Mouse (Mus musculus): Measurements from ENCODE around the gene Epha2. TPM values are rescaled to one million over a fixed set of nuclear protein-coding genes. Genes with fewer than 3 reads are reported as not detected.
A peak's percentile ranks its signal among the peaks of the same experiment; 100 is the strongest.

The Epha2 gene
- polyA plus RNA-seq, 1 experiment from 2014 or later, result 1.7 TPM

DNA sequence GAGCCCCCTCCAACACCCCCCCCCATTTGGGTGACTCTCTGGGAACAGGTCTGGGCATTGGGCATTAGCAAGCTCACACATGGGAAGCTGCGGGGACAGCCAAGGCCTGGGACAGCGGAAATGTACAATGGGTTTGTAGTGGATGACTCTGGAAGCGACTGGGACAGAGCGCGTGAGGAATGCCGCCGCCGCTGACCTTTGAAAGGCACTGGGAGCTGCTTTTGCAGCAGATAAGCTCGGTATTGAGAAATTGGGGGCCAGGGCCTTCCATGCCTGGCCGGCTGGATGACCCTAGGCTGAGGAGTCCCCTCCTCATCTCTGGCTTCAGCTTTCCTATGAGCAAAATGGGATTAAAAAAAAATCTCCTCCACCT is 8.7 kb downstream of the Epha2 start:
- no peak overlapping the region for H3K4me2 ChIP-seq
- peaks cover 60% of the 10 kb centered on the region for H3K4me1 ChIP-seq (replicated peaks)
- H3K27me3 ChIP-seq, result no peaks in the 10 kb centered on the region
- ATAC-seq (ENCODE audit: low read depth), result no peak
- H3K36me3 ChIP-seq, result no peaks in the 10 kb centered on the region
- no peak overlapping the region for H3K4me3 ChIP-seq
- no peak overlapping the region for H3K27ac ChIP-seq (replicated peaks)
- H3K9ac ChIP-seq, result no peak overlapping the region
- 43% methylated on average over 10 of the region's 10 CpGs for WGBS
- no peaks in the 10 kb centered on the region for H3K9me3 ChIP-seq

DNA sequence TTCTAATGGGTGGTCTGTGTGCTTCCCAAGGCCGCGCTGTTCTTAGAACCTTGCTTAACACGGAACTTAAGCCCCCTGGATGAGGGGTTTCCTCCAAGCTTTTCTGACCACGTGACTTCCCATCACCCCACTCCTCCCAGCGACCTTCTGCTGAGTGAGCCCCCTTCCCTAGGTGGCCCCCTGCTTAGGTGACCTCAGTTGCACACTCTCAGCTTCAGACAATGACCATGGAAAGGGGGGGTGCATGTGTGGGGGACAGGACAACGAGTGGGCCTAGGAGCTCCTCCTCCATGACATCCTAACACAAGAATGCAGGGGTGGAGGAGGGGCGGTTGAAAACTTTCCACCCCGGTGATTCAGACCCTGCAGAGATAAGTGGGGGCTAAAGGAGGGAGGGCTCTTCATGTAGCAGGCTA is 9.2 kb downstream of the Epha2 start:
- Histone ChIP-seq H3K4me2 (no peak overlapping the region), H3K27me3 (no peaks in the 10 kb centered on the region), H3K4me1 (replicated peaks) (peaks cover 58% of the 10 kb centered on the region), H3K36me3 (no peaks in the 10 kb centered on the region), H3K27ac (replicated peaks) (no peak overlapping the region), H3K4me3 (no peak overlapping the region), H3K9ac (no peak overlapping the region), H3K9me3 (no peaks in the 10 kb centered on the region)
- WGBS, result 27% methylated on average over 8 of the region's 8 CpGs
- no peak for ATAC-seq (ENCODE audit: low read depth)

DNA sequence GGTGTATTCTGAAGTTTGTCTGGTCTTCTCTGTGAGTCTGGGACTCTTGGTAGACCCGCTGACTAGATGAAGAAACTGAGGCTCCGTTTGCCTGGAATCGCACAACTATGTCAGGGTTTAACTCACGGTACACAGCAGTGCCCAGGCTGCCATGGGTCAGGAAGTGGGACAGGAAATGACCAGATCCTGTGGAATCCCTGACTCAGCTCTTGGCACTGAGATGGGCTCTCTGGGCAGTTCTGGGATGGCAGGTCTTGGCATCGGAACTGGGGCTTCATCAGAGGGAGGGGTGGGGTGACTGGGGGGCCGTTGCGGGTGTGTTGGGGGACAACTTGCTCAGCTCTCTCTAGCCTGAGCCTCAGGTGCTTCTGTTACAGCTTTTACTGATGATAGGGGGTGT is 10.0 kb downstream of the Epha2 start:
- 80% methylated on average over 7 of the region's 7 CpGs for WGBS
- Histone ChIP-seq H3K27ac (replicated peaks) (no peak overlapping the region), H3K9me3 (no peaks in the 10 kb centered on the region), H3K27me3 (no peaks in the 10 kb centered on the region), H3K36me3 (no peaks in the 10 kb centered on the region), H3K4me3 (no peak overlapping the region), H3K9ac (no peak overlapping the region), H3K4me2 (no peak overlapping the region), H3K4me1 (replicated peaks) (peaks cover 51% of the 10 kb centered on the region)
- no peak for ATAC-seq (ENCODE audit: low read depth)

DNA sequence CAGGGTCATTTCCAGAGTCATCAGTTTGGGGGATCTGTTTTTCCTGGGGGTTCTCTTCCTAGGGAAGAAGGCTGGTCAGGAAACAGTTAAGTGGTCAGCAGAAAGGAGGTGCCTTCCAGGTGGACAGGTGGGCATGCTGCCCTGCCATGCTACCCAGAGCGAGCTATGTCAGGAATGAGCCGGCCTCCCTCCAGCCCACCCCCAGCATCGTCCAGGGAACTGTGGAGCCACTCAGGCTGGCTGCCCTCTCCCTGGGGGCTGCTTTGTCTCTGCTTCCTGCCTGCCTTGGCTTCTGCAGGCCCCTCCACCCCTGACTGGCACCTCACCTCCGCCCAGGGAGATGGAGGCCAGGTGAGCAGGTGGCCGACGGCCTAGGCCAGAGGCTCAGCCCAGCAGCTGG is 10.5 kb downstream of the Epha2 start:
- no peak overlapping the region for H3K27ac ChIP-seq (replicated peaks)
- 0 out of 2 replicates have a peak overlapping the region, but pooled peaks have one; percentile 12 for H3K9ac ChIP-seq
- H3K4me3 ChIP-seq, result no peak overlapping the region
- H3K36me3 ChIP-seq, result no peaks in the 10 kb centered on the region
- H3K27me3 ChIP-seq, result no peaks in the 10 kb centered on the region
- WGBS, result 69% methylated on average over 6 of the region's 6 CpGs
- peaks cover 47% of the 10 kb centered on the region for H3K4me1 ChIP-seq (replicated peaks)
- H3K4me2 ChIP-seq, result no peak overlapping the region
- no peaks in the 10 kb centered on the region for H3K9me3 ChIP-seq
- ATAC-seq (ENCODE audit: low read depth), result no peak

DNA sequence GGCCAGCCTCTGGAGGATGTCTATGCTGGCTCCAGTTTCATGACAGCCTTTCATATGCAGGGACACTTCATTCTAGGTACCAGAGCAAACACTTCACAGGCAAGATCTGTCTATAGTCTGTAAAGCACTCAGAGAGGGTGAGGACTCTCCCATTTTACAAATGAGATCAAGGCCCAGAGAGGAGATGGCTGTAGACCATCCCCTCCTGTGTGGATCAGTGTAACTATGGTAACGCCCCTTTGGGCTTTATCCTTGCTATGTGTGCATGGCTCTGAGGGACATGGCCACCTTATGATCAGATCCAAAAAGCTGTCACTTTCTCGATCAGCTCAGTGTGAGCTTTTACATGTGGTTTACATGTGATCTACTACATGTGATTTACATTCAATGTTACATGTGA is 10.9 kb downstream of the Epha2 start:
- no peaks in the 10 kb centered on the region for H3K36me3 ChIP-seq
- WGBS, result 81% methylated on average over 2 of the region's 2 CpGs
- no peaks in the 10 kb centered on the region for H3K9me3 ChIP-seq
- H3K4me3 ChIP-seq, result no peak overlapping the region
- H3K27ac ChIP-seq (replicated peaks), result no peak overlapping the region
- H3K4me1 ChIP-seq (replicated peaks), result peaks cover 43% of the 10 kb centered on the region
- H3K9ac ChIP-seq, result 0 out of 2 replicates have a peak overlapping the region, but pooled peaks have one; percentile 12
- no peak overlapping the region for H3K4me2 ChIP-seq
- ATAC-seq (ENCODE audit: low read depth), result no peak
- no peaks in the 10 kb centered on the region for H3K27me3 ChIP-seq

DNA sequence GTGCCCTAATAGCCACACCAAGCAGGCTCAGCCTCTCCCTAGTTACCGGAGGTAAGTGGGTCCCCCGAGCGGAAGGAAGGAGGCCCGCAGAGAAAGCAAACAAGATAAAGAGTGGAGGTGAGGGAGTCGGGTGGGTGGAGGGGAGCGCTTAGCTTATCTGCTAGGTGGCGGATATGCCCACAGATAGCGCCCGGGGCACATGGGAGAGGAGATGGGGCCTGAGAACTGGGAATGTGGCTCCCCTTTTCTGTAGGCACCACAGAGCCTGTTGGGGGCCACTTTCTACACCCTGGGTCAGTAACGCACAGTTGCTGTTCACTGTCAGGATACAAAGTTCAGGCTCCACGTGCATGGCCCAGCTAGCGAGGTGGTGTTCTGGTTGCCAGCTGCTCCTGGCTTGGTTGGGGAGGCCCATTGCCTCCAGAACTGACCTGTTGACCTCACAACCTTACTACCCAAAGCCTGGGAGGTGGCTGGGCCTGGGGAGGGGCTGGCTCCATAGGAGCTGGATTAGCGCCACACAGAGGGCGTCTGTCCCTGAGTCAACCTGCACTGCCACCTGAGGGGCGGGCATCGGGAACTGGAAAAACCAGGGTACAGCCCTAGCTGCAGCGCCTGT is 11.6 kb downstream of the Epha2 start:
- no peak overlapping the region for H3K4me2 ChIP-seq
- H3K9me3 ChIP-seq, result no peaks in the 10 kb centered on the region
- no peak overlapping the region for H3K4me3 ChIP-seq
- no peak overlapping the region for H3K27ac ChIP-seq (replicated peaks)
- H3K27me3 ChIP-seq, result no peaks in the 10 kb centered on the region
- no peak for ATAC-seq (ENCODE audit: low read depth)
- no peak overlapping the region for H3K9ac ChIP-seq
- no peaks in the 10 kb centered on the region for H3K36me3 ChIP-seq
- WGBS, result 83% methylated on average over 17 of the region's 17 CpGs
- peaks cover 43% of the 10 kb centered on the region for H3K4me1 ChIP-seq (replicated peaks)

DNA sequence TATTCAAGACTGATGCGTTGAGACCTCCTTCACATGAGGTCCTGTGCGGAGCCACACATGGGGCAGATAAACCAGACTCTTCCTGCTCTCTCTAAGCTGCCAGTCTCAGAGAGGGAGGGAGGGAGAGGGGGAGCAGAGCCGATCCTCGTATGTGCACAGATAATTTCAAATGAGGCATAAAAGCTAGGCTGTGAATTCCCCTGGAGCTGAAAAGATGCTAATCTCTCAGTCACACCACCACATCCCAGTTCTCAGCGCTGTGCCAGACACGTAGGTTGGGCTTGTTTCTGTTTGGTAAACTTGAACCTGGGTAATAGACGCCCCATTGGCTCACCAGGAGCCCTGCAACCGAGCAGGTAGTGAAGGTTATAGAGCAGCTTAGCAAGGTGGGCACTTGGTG is 12.4 kb downstream of the Epha2 start:
- no peak for ATAC-seq (ENCODE audit: low read depth)
- Histone ChIP-seq H3K4me1 (replicated peaks) (peaks cover 43% of the 10 kb centered on the region), H3K36me3 (no peaks in the 10 kb centered on the region), H3K27me3 (no peaks in the 10 kb centered on the region), H3K4me2 (no peak overlapping the region), H3K9ac (no peak overlapping the region), H3K4me3 (no peak overlapping the region), H3K27ac (replicated peaks) (no peak overlapping the region), H3K9me3 (no peaks in the 10 kb centered on the region)
- 63% methylated on average over 8 of the region's 8 CpGs for WGBS

DNA sequence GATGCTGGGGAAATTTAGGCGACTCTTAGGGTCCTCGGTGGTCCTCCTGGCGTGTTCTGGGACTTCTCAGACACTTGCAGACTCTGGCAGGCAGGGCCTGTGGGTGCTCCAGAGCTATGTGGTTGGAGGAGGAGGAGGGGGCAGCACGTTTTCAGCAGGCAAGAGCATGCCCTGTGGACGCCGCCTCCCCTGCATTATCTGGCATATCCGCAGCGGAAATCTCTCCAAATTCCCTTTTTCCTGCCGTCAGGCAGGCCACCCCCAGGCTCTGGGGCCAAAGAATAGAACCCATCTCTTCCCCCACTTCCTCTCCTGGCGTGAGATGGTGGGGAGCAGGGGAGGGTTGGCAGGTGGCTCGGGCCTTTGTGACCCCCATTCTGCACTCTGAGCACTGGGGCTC is 12.9 kb downstream of the Epha2 start:
- H3K9me3 ChIP-seq, result no peaks in the 10 kb centered on the region
- H3K27me3 ChIP-seq, result no peaks in the 10 kb centered on the region
- H3K27ac ChIP-seq (replicated peaks), result no peak overlapping the region
- 72% methylated on average over 11 of the region's 11 CpGs for WGBS
- peaks cover 43% of the 10 kb centered on the region for H3K4me1 ChIP-seq (replicated peaks)
- ATAC-seq (ENCODE audit: low read depth), result no peak
- H3K36me3 ChIP-seq, result no peaks in the 10 kb centered on the region
- H3K4me3 ChIP-seq, result no peak overlapping the region
- H3K4me2 ChIP-seq, result no peak overlapping the region
- no peak overlapping the region for H3K9ac ChIP-seq

DNA sequence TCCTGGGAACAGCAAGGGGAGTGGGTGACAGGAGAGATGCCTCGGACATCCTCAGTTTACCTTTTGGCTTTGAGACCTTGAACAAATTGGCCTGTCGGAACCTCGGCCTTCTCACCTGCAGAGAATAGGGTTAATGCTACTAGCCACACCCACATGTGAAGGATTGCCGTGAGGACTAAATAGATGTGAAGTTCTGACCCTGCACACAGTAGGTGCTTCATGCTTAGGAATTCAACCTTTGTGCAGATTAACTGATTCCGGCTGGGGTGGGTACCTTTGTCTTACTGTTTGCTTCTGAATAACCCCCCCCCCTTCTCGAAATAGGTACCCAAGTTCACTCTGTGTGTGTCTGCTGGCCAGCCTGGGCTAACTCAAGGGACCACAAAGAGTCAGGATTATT is 13.7 kb downstream of the Epha2 start:
- ATAC-seq (ENCODE audit: low read depth), result no peak
- H3K4me3 ChIP-seq, result no peak overlapping the region
- H3K4me1 ChIP-seq (replicated peaks), result peaks cover 37% of the 10 kb centered on the region
- 85% methylated on average over 6 of the region's 6 CpGs for WGBS
- no peak overlapping the region for H3K27ac ChIP-seq (replicated peaks)
- H3K9me3 ChIP-seq, result no peaks in the 10 kb centered on the region
- no peaks in the 10 kb centered on the region for H3K36me3 ChIP-seq
- no peak overlapping the region for H3K4me2 ChIP-seq
- H3K9ac ChIP-seq, result no peak overlapping the region
- no peaks in the 10 kb centered on the region for H3K27me3 ChIP-seq

DNA sequence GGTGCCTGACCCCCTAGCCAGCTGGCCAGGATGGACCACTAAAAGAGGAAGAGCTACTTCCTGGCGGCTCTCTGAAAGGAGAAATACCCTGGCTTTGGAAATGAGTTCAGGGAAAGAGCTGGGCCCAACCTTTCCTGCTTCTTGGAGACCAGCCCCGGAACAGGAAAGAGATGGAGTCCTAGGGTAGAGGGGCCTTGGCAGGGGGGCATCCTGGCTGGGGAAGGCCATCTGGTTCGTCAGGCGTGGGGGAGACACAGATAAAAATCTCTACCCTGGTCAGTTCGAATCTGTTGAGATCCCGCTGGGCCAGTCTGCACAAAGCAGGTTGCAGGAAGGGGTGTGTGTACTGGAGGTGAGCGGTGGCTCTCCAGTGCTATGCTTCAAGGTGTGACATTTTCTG is 15.0 kb downstream of the Epha2 start:
- Histone ChIP-seq H3K4me3 (no peak overlapping the region), H3K4me1 (replicated peaks) (peaks cover 25% of the 10 kb centered on the region), H3K27me3 (no peaks in the 10 kb centered on the region), H3K36me3 (no peaks in the 10 kb centered on the region), H3K9ac (no peak overlapping the region), H3K4me2 (no peak overlapping the region), H3K27ac (replicated peaks) (no peak overlapping the region), H3K9me3 (no peaks in the 10 kb centered on the region)
- no peak for ATAC-seq (ENCODE audit: low read depth)
- WGBS, result 80% methylated on average over 7 of the region's 7 CpGs

DNA sequence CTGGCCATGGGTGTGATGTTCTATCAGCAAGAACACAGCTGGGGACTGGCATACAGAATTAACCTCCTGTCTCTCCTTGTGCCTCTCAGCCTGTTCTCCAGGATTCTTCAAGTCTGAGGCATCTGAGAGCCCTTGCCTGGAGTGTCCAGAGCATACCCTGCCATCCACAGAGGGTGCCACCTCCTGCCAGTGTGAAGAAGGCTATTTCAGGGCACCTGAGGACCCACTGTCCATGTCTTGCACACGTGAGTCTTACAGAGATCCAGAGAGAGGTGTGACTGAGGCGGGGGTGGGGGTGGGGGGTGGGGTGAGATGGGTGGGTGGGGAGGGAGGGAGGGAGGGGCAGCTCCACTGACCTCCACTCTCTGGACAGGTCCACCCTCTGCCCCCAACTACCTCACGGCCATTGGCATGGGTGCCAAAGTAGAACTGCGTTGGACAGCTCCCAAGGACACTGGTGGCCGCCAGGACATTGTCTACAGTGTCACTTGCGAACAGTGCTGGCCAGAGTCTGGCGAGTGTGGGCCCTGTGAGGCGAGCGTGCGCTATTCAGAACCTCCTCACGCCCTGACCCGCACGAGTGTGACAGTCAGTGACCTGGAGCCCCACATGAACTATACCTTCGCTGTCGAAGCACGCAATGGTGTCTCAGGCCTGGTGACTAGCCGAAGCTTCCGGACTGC is 15.6 kb downstream of the Epha2 start:
- H3K27ac ChIP-seq (replicated peaks), result no peak overlapping the region
- no peak overlapping the region for H3K9ac ChIP-seq
- no peak overlapping the region for H3K4me3 ChIP-seq
- no peak overlapping the region for H3K4me2 ChIP-seq
- H3K27me3 ChIP-seq, result no peaks in the 10 kb centered on the region
- ATAC-seq (ENCODE audit: low read depth), result no peak
- no peaks in the 10 kb centered on the region for H3K9me3 ChIP-seq
- H3K4me1 ChIP-seq (replicated peaks), result peaks cover 19% of the 10 kb centered on the region
- no peaks in the 10 kb centered on the region for H3K36me3 ChIP-seq
- WGBS, result 88% methylated on average over 17 of the region's 18 CpGs

DNA sequence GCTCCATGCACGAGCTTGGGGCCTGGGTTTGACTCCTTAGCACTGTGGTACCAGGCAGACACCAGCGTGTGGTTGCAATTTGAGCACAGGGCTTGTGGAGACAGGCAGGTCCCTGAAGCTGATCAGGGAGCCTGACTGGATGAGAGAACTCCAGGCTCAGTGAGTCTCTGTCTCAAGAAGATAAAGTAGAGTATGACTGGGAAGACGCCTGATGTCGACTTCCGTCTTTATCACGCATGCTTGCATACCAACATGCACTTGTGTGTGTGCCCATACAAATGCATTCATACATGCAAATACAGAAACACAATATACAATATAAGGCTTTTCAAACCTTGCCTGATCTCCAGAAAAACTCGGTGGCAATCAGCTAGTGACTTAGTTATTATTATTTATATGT is 16.9 kb downstream of the Epha2 start:
- Histone ChIP-seq H3K27ac (replicated peaks) (no peak overlapping the region), H3K4me3 (no peak overlapping the region), H3K36me3 (no peaks in the 10 kb centered on the region), H3K4me2 (no peak overlapping the region), H3K9me3 (no peaks in the 10 kb centered on the region), H3K9ac (no peak overlapping the region), H3K4me1 (replicated peaks) (peaks cover 14% of the 10 kb centered on the region), H3K27me3 (no peaks in the 10 kb centered on the region)
- ATAC-seq (ENCODE audit: low read depth), result no peak
- WGBS, result 87% methylated on average over 7 of the region's 7 CpGs

DNA sequence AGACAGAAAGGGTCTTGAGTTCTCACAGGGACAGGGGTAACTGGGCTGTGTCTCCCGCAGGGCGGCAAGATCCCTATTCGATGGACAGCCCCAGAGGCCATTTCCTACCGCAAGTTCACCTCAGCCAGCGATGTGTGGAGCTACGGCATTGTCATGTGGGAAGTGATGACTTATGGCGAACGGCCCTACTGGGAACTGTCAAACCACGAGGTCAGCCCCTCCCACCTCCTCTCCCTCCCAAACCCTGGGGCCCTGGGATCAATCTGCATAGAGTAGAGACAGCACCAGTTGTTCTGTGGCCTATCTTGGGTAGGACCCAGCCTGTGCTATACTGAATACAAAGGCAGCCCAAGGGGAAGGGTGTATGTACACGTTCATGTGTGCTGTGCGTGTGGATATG is 21.5 kb downstream of the Epha2 start:
- Histone ChIP-seq H3K36me3 (no peaks in the 10 kb centered on the region), H3K4me3 (no peak overlapping the region), H3K27me3 (no peaks in the 10 kb centered on the region), H3K9ac (no peak overlapping the region), H3K27ac (replicated peaks) (no peak overlapping the region), H3K9me3 (no peaks in the 10 kb centered on the region), H3K4me2 (no peak overlapping the region), H3K4me1 (replicated peaks) (peaks cover 10% of the 10 kb centered on the region; the same call in 1 of the 2 replicates)
- no peak for ATAC-seq (ENCODE audit: low read depth)
- WGBS, result 77% methylated on average over 11 of the region's 11 CpGs
